Mouse (Mus musculus): ENCODE results near the gene Cbx5. TPM values are rescaled to one million over a fixed set of nuclear protein-coding genes. Genes with fewer than 3 reads are reported as not detected.

The Cbx5 gene
- polyA plus RNA-seq, 1 experiment = 226 TPM

DNA sequence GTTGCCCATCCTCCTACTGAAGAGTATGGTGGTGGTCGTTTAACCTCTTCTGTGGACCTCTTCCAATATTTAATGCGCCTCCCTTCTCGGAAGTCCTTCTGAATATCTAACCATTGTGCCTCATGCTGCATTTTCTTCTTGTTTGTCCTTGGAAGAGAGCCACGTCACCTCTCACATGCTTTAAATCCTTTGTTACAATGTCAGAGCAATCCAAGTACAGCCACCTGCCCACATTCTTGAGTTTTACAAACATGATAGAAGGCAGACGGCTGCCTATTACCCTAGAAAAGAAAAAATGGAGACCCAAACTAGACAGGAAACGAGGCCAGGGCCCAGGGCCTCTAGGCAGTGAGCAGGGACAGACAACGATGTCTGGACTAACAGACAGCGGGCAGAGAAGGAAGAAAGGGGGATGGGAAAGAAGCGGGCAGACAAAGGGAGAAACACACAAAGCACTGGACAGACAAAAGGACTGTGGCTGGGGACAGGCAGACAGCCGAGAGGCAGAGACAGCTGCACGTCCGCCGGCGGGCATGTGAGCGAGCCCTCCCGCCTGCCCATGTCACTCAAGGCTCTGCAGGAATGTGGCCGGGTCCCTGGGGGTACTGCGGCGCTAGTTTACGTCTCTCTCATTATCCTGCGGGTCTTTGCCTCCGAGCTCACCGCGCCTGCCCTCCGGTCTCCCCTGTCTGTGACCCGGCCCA is 69.9 kb downstream of the Cbx5 start:
- H3K4me1 ChIP-seq (ENCODE audit: control insufficient read depth, insufficient read depth, low read length) = no peaks in the 10 kb centered on the region; the same call in 1 of the 2 replicates
- TF ChIP-seq CTCF (IDR thresholded peaks at IDR 0.05; ENCODE audit: control insufficient read depth, insufficient read depth, low read length) = no peak
- no peak for TF ChIP-seq POLR2A (IDR thresholded peaks at IDR 0.05; ENCODE audit: borderline replicate concordance, control insufficient read depth, low read depth, low read length)
- H3K27ac ChIP-seq (ENCODE audit: control insufficient read depth, insufficient read depth, low read depth, low read length, poor library complexity) = no peak overlapping the region
- WGBS = 9% methylated on average over 26 of the region's 26 CpGs
- H3K4me3 ChIP-seq (replicated peaks; ENCODE audit: control insufficient read depth, low read depth, low read length) = no peak overlapping the region

GRCm38 (mm10) chr15:103168801-103169611 is 70.6 kb downstream of the Cbx5 start:
- 2% methylated on average over 63 of the region's 63 CpGs for WGBS

DNA sequence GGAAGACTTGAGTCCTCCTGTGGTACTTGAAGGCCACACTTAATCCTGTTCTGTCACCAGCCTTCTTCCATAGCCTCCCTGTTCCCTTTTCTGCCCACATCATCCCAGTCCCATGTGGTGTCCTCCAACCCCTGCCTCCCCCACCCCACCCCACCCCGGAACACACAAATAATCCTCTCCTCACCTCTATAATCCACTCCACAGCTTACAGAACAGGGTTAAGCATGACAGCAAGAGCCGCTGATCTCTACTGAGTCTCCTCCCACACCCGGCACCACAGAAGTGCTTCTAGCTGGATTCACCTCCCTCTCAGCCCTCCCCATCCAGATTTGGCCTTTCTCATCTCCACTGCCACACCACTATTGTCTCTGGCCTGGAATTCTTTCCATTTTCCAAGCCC is 71.8 kb downstream of the Cbx5 start:
- TF ChIP-seq POLR2A (IDR thresholded peaks at IDR 0.05; ENCODE audit: borderline replicate concordance, control insufficient read depth, low read depth, low read length) (no peak), CTCF (IDR thresholded peaks at IDR 0.05; ENCODE audit: control insufficient read depth, insufficient read depth, low read length) (no peak)
- Histone ChIP-seq H3K4me3 (replicated peaks; ENCODE audit: control insufficient read depth, low read depth, low read length) (no peak overlapping the region), H3K27ac (ENCODE audit: control insufficient read depth, insufficient read depth, low read depth, low read length, poor library complexity) (no peak overlapping the region), H3K4me1 (ENCODE audit: control insufficient read depth, insufficient read depth, low read length) (peaks cover 2% of the 10 kb centered on the region)
- WGBS = 56% methylated on average over 3 of the region's 3 CpGs

More at GRCm38 (mm10) chr15:103168801-103169611, 70.6 kb downstream of the Cbx5 start:
- Histone ChIP-seq H3K4me1 (ENCODE audit: control insufficient read depth, insufficient read depth, low read length) (no peaks in the 10 kb centered on the region; the same call in 1 of the 2 replicates), H3K4me3 (replicated peaks; ENCODE audit: control insufficient read depth, low read depth, low read length) (peak overlapping the region; percentile 32), H3K27ac (ENCODE audit: control insufficient read depth, insufficient read depth, low read depth, low read length, poor library complexity) (no peak overlapping the region; the same call in 1 of the 2 replicates)
- TF ChIP-seq POLR2A (IDR thresholded peaks at IDR 0.05; ENCODE audit: borderline replicate concordance, control insufficient read depth, low read depth, low read length) (no peak), CTCF (IDR thresholded peaks at IDR 0.05; ENCODE audit: control insufficient read depth, insufficient read depth, low read length) (no peak)

DNA sequence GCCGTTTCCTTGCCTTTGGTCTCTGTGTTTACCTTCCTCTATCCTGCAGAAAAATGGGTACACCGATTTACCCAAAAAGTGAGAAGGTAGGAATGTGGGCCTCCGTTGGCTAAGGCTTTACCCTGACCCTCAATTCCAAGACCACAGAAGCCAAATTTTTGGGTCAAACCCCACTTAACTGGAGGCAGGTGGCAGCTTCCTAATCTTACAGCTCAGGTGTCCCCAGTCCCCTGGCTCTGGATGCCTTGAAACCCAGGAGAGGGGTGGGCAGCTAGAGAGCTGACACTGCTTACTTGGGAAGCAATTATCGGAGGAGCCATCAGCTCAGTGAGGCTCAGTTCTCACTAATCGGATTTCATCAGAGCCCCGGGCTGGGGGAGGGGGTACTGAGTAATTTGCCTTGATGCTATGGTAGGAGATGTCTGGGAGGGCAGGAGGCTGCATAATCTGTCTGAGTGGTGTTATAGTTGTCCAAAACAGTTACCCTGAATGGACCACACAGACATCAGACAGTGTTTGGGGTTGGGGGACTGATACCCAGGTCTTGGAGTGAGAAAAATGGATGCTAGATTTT is 72.5 kb downstream of the Cbx5 start, which contains the start of gene Smug1:
Gene Smug1, minus strand, starts transcription at position 51 of the 574 bp plus-strand sequence.
- Histone ChIP-seq H3K4me1 (ENCODE audit: control insufficient read depth, insufficient read depth, low read length) (peaks cover 2% of the 10 kb centered on the region), H3K27ac (ENCODE audit: control insufficient read depth, insufficient read depth, low read depth, low read length, poor library complexity) (no peak within 1 kb of the TSS), H3K4me3 (replicated peaks; ENCODE audit: control insufficient read depth, low read depth, low read length) (no peak within 1 kb of the TSS)
- 60% methylated on average over 6 of the region's 6 CpGs for WGBS
- no peak for TF ChIP-seq CTCF (IDR thresholded peaks at IDR 0.05; ENCODE audit: control insufficient read depth, insufficient read depth, low read length)
- no peak for TF ChIP-seq POLR2A (IDR thresholded peaks at IDR 0.05; ENCODE audit: borderline replicate concordance, control insufficient read depth, low read depth, low read length)

DNA sequence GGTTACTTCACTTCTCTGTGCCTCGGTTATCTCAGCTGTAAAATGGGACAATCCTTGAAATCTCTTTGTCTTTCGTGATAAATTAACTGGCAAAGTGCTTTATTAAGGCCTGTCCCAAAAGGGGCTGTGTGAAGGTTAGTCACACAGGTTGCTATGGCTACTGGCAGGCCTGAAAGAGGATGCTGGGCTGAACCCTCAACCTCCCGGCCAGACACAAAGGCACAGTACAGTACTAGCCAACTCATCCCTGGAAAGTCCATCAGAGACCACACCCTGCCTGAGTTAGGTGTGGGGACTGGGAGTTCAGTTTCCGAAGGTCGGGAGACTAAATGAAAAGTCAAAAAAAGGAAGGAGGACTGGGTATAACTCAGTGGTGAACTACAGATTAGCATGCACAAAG is 73.7 kb downstream of the Cbx5 start:
- no peak for TF ChIP-seq CTCF (IDR thresholded peaks at IDR 0.05; ENCODE audit: control insufficient read depth, insufficient read depth, low read length)
- no peak for TF ChIP-seq POLR2A (IDR thresholded peaks at IDR 0.05; ENCODE audit: borderline replicate concordance, control insufficient read depth, low read depth, low read length)

GRCm38 (mm10) chr15:103165379-103165778 is 74.2 kb downstream of the Cbx5 start:
- no peak for TF ChIP-seq POLR2A (IDR thresholded peaks at IDR 0.05; ENCODE audit: borderline replicate concordance, control insufficient read depth, low read depth, low read length)
- TF ChIP-seq CTCF (IDR thresholded peaks at IDR 0.05; ENCODE audit: control insufficient read depth, insufficient read depth, low read length) = peak; percentile 90
- 4% methylated on average over 13 of the region's 13 CpGs for WGBS
- H3K4me1 ChIP-seq (ENCODE audit: control insufficient read depth, insufficient read depth, low read length) = peaks cover 2% of the 10 kb centered on the region
- H3K4me3 ChIP-seq (replicated peaks; ENCODE audit: control insufficient read depth, low read depth, low read length) = no peak overlapping the region
- no peak overlapping the region for H3K27ac ChIP-seq (ENCODE audit: control insufficient read depth, insufficient read depth, low read depth, low read length, poor library complexity)

More for the DNA sequence above, 73.7 kb downstream of the Cbx5 start:
- 58% methylated on average over 5 of the region's 5 CpGs for WGBS
- peaks cover 2% of the 10 kb centered on the region for H3K4me1 ChIP-seq (ENCODE audit: control insufficient read depth, insufficient read depth, low read length)
- no peak overlapping the region for H3K27ac ChIP-seq (ENCODE audit: control insufficient read depth, insufficient read depth, low read depth, low read length, poor library complexity)
- no peak overlapping the region for H3K4me3 ChIP-seq (replicated peaks; ENCODE audit: control insufficient read depth, low read depth, low read length)

GRCm38 (mm10) chr15:103163182-103163919 is 76.3 kb downstream of the Cbx5 start:
- peaks cover 2% of the 10 kb centered on the region for H3K4me1 ChIP-seq (ENCODE audit: control insufficient read depth, insufficient read depth, low read length)
- WGBS = 12% methylated on average over 25 of the region's 25 CpGs
- TF ChIP-seq CTCF (IDR thresholded peaks at IDR 0.05; ENCODE audit: control insufficient read depth, insufficient read depth, low read length) (no peak), POLR2A (IDR thresholded peaks at IDR 0.05; ENCODE audit: borderline replicate concordance, control insufficient read depth, low read depth, low read length) (peak; percentile 19; the same call in 1 of the 2 replicates)
- H3K27ac ChIP-seq (ENCODE audit: control insufficient read depth, insufficient read depth, low read depth, low read length, poor library complexity) = no peak overlapping the region
- H3K4me3 ChIP-seq (replicated peaks; ENCODE audit: control insufficient read depth, low read depth, low read length) = peak overlapping the region; percentile 72

Data from bone marrow, adult 2 months (tissue).